Mouse (Mus musculus) C2C12 (cell line): ENCODE measurements at regions not wholly inside any gene's neighbourhood (a gene's known extent, or its start where the extent isn't known, plus 50 kb on each side); places are given as distances from the start of the nearest gene placed in this dataset.

Experiments
- CEBPB ChIP-seq: IDR thresholded peaks from one replicate; pipeline ENCODE4 v1.6.1; 2011; ENCODE audit warnings: low read depth, mild to moderate bottlenecking, control low read depth, moderate library complexity
- CTCF ChIP-seq: IDR thresholded peaks from one replicate; pipeline ENCODE4 v1.5.1; 2011; ENCODE audit not compliant: control insufficient read depth, insufficient read depth, insufficient read length
- FOSL1 ChIP-seq: IDR thresholded peaks from one replicate; pipeline ENCODE4 v1.8.0; 2011; ENCODE audit warnings: mild to moderate bottlenecking, low read length; ENCODE audit not compliant: poor library complexity, insufficient read depth, severe bottlenecking
- MYOG ChIP-seq: IDR thresholded peaks from one replicate; pipeline ENCODE4 v1.6.1; 2011; ENCODE audit not compliant: control insufficient read depth, insufficient read length; ENCODE audit errors: extremely low read depth
- USF1 ChIP-seq: IDR thresholded peaks from one replicate; pipeline ENCODE4 v1.6.1; 2011; ENCODE audit warnings: low read depth, mild to moderate bottlenecking, control low read depth, moderate library complexity

DNA sequence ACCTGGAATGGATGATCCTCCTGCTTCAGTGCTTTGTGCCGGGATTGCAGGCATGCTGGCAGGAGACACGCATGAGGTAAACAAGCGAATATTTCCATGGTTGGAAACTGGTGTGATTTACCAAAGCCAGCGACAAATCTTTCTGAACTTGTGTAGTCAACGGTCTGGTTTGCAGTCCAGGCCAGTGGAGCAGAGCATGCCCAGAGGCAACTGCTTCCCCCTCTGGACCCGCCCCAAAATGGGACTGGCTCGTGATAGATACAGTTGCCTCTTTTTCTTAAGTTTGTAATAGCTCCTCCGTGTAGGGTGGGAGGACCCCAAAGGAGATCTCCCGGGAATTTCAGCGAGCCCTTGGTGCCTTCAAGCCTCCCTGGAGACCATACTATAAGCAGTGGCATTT lies 117.4 kb downstream of the Cd24a start:
- no peak for TF ChIP-seq MYOG
- no peak for TF ChIP-seq CEBPB
- no peak for TF ChIP-seq FOSL1
- no peak for TF ChIP-seq CTCF
- TF ChIP-seq USF1 = no peak
